Comparison of ENCODE assay signal across 23 mouse cellular contexts in genomic region chr14:56262153-56262552, GRCm38 (mm10). TPM values are rescaled to one million over a fixed set of nuclear protein-coding genes. Genes with fewer than 3 reads are reported as not detected.
A peak's percentile ranks its signal among the peaks of the same experiment; 100 is the strongest.
DNase-seq lines count a peak whose midpoint lies in the region; ATAC-seq lines count a peak whose summit lies in the region.
"Had no signal": no experiment of that assay in that cellular context is flagged by ENCODE, and none has a peak within 500 bp of the region (broad histone marks: within the 10 kb centered on the region; RNA-seq: fewer than 3 reads in every experiment).

Gene Gzmb (minus strand): TSS chr14:56262260.

- DNase-seq in 3T3-L1 (ENCODE audit: low read depth, low spot score) = peak; percentile 59
- DNase-seq in CD8-positive naive resting alpha-beta T cell, adult 2 months (ENCODE audit: low read depth in 2 of 2, low spot score in 2 of 2) = peak; percentile 18 to 41
- DNase-seq in ovary, adult 18-20 months (ENCODE audit: low spot score) = no peak
- DNase-seq in kidney, adult 8-10 months = no peak
- no peak for DNase-seq in frontal cortex, postnatal 14 days (ENCODE audit: low spot score in 2 of 2)
- DNase-seq in urinary bladder, postnatal 10 days (ENCODE audit: low spot score) = no peak
- DNase-seq: adrenal gland, adult 2 months; cerebellum, adult 11-12 months; cerebellum, postnatal 10 days; gastrocnemius, postnatal 25 days; heart, postnatal 36 days; kidney, adult 11 months; liver, postnatal 0 days; retina, postnatal 1 day; right cerebral cortex, postnatal 25 days; thymus, adult 18-20 months; thymus, postnatal 36 days had no signal

- peak; percentile 66 to 76; a peak in 3 of 4 replicates for ATAC-seq in hematopoietic stem cell, adult 5-6 weeks (replicated peaks in 1 of 2; ENCODE audit: insufficient read depth in 1 of 2, low FRiP score in 2 of 2, low TSS enrichment in 1 of 2, low read depth in 1 of 2, poor library complexity in 2 of 2, severe bottlenecking in 2 of 2)
- 0 out of 2 replicates have a peak, but pooled peaks have one; percentile 30 for ATAC-seq in megakaryocyte-erythroid progenitor cell, adult 5-6 weeks (replicated peaks; ENCODE audit: low FRiP score, low TSS enrichment, poor library complexity, severe bottlenecking)
- ATAC-seq: forebrain, embryonic 16.5 days; liver, postnatal 0 days; lung, postnatal 0 days; midbrain, embryonic 13.5 days had no signal

RNA-seq across cellular contexts. Expression of gene Gzmb, which starts in this region (rescaled TPM):
- 0.99 and 1.3 TPM in 2 replicates for total RNA-seq in hematopoietic stem cell, adult 5-6 weeks (2017)
- 1.1 TPM in 1 of 2 replicates, not detected in the other for total RNA-seq in megakaryocyte-erythroid progenitor cell, adult 5-6 weeks (2014; fragmentation: Nextera tagmentation)
- 0.33 and 1.8 TPM in 2 replicates for total RNA-seq in megakaryocyte-erythroid progenitor cell, adult 5-6 weeks (2017)
- total RNA-seq: gastrocnemius, postnatal 25 days; heart, postnatal 36 days; layer of hippocampus, postnatal 14 days had no signal

Comparison
In these comparisons a context has a peak if more than half of its experiments do, and no peak if none do; other contexts are left out.
1. DNase-seq: peak in 3T3-L1 (single experiment) and CD8-positive naive resting alpha-beta T cell, adult 2 months (2 of 2); none in ovary, adult 18-20 months (single experiment), kidney, adult 8-10 months (0 of 2), frontal cortex, postnatal 14 days (0 of 2) and urinary bladder, postnatal 10 days (single experiment).